Mouse (Mus musculus) layer of hippocampus, postnatal 10 days (tissue): Measurements from ENCODE around the gene Nodal. TPM values are rescaled to one million over a fixed set of nuclear protein-coding genes. Genes with fewer than 3 reads are reported as not detected.

Experiments
- DNase-seq, 2 experiments: peaks; one replicate each; pipeline ENCODE4 v3.0.0; 2021; ENCODE audit warnings: low spot score in 2 of 2
- total RNA-seq, 2 experiments: library from RNA; stranded (reverse); gene quantifications; 2 replicates each; pipeline ENCODE4 v1.2.3; 2021

Nodal gene
- total RNA-seq, 2 experiments from 2014 or later, result not detected

DNA sequence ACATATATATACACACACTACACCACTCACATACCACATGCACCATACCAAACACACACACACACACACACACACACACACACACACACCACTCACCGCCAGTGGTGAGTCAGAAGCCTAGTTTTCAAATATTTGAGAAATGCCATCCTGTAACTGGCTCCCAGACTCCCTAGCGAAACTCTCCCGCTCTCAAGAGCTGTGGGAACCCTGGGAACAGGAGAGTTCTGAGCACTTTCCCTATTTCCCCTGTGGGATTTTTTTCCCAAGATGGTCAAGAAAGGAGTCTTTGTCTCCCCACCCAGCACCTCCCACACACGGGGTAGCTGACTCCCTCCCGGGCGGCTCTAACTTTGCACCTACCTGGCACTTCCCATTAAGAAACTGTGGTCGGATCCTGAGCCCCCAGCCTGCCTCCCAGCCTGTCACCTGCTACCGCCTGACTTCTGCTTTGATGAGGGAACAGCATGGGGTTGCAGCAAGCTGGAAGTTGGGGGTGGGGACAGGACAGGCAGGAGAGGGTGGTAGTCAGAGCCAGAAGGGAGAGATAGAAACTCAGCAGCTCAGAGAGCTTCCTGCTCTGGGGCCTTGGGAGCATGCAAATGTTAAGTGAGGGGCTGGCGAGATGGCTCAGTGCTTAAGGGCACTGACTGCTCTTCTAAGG is 23.2 kb upstream of the Nodal start:
- no peak for DNase-seq

DNA sequence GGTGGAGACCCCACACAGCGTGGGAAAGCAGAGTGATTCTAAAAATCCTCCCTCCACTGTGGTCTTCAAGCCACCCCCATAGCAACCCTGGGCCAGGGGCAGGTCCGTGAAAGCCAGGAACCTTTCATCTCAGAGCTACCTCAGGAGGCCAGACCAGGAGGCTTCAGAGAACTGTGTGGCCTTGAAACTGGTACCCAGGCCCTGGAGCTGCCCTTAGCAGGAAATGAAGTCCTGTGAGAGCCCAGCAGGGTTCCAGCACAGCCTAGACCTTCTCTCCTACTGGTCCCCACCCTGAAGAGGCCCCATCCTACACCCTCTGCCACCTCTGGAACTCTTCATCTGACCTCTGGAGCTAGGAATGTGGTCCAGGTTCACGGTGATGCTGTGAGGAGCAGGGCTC is 19.6 kb upstream of the Nodal start:
- DNase-seq, result no peak

DNA sequence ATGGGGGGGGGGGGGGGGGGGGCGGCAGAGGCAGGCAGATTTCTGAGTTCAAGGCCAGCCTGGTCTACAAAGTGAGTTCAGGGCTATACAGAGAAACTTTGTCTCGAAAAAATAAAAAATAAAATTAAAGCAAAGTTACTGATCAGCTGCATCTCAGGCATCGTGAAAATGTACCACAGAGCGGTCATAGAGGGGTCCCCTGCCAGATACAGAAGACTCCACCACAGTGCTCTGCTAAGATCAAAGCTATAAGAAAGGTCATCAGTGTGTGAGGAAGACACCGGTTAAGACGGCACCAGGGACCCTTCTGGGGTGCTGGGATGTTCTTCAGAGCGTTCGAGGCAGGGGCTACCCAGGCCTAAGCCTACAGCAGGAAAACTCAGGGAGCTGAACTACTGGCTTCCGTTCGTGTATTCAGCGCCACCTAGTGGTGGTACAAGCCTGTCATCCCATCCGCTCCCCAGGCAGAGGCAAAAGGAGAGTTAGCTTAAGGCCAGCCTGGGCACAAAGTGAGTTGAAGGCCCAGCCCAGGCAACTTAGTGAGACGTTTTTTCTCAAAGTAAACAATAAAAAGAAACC is 18.5 kb upstream of the Nodal start:
- peak; percentile 76 to 80 for DNase-seq

DNA sequence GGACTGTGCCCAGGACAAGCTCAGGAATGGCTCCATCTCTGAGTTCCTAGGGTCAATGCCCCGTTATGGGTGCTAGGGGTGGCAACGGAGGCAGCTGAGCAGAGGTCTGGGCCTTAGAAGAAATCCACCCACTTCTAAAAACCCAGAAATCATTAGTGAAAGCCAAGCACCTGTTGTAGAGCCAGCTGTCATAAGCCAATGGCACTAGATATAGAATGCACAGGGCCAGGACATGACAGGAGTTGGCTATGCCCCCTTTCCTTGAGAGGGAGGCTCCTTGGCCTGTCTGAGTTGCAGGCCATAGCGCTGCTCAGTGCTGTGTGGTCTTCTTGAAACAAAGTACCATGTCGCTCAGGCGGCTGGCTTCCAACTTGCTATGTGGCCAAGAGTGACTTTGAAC is 17.4 kb upstream of the Nodal start:
- DNase-seq, result no peak

DNA sequence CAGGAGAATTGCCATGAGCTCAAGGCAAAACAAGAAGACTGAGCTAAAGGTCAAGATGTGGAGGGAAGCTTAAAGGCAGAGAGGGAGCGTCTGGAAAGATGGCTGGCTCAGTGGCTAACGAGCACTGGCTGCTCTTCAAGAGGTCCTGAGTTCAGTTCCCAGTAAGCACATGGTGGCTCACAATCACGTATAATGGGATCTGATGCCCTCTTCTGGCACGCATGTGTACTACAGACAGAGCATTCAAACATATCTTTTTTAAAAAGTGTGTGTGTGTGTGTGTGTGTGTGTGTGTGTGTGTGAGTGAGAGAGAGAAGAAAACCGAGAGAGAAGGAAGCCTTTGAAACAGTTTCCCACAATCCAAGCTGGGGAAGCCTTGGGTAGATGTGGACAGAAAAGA is 15.3 kb upstream of the Nodal start:
- no peak for DNase-seq

DNA sequence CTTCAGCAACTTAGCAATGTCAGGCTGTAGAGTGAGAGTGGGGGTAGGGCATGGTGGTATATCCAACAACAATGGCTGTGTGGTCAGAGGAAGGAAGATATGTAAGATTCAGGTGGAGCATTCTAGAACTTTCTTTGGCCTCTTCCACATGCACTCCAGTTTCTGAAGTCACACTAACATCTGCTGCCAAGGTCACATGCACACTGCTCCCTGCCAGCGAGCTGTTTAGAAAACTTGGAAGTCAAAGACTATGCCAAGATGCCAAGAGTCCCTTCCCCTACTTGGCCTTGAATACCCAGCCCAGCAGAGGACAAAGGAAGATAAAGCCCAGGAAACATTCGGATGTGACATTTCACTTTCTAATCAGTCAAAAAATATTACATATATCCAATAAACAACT is 14.9 kb upstream of the Nodal start:
- DNase-seq, result no peak

DNA sequence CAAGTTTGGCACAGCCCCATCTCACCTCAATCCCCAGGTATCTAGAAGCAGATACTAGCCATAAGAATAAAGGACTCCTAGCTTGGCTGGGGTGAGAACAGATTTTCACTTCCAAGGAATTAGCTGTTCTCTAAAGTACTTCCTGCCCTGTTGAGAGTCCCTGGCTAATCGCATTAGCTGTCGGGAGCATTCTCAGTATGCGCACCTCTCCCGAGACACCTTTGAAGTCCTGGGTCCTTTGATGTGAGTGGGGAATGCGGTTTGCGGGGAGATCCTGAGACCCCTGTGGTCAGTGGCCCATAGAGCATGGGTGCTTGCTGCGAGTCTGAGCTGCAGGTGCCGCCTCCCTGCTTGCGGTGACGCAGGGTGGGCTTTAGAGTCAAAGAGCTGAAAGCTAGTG is 11.8 kb upstream of the Nodal start:
- DNase-seq, result no peak

DNA sequence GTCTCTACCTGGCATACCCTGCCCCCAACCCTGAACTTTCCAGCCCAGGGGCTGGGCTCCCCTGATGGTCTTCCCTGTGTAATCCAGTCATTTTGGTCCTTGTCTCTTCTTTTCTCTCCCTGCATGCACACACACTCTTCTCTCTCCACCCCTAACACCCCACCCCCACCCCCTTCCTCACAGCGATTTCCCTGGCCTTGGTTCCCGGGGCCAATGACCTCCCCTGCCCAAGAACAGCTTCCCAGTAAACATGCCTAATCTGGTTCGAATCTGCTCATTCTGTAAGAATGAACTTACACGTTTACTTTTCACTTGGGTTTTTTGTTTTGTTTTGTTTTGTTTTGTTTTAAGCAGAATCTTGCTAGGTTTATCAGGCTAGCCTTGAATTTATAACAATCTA is 8.0 kb upstream of the Nodal start:
- no peak for DNase-seq

DNA sequence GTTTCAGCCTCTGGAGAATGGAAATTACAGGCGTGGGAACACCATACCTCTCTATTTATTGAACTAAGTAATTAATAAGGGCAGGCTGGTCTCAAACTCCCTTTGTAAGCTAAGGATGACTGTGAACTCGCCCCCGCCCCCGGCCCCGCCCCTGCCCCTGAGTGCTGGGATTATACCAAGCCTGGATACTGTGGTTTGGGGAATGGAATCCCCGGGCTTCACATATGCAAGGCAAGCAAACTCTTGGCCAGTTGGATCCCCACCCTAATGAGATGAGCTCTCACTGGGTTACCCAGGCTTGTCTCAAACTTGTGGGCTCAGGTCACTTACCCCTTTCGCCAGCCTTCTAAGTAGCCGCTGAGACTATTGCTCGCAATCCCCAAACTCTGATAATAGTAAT is 7.6 kb upstream of the Nodal start:
- no peak for DNase-seq

DNA sequence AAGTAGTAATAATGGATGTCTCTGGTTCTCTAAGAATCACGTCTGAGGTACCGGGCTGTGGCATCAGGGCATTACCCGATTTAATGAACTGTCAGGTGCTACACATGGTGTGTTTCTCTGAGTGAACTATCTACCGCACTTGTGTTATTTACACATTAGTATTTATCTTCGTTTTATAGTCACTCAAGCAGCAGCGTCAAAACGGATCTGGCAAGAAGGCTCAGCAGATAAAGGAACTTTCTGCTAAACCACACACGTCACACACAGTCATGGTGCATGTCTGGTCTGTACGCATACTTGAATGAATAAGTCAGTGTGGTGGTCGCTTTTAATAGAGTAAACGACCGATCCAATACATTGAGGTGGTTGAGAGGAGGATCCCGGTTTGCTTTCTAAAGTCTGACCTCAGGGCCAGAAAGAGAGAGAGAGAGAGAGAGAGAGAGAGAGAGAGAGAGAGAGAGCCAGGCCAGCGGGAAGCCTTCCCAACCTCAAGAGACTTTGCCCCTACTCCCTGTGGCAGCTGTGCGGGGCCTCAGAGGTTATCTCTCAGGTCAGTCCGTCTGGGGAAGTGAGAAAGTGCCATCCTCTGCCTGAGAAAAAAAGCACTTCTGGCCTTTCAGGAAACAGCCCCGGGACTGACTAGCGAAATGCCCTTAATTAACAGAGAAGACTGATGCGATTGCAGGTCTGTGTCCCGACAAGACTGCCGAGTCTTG is 4.7 kb upstream of the Nodal start:
- DNase-seq, result no peak

DNA sequence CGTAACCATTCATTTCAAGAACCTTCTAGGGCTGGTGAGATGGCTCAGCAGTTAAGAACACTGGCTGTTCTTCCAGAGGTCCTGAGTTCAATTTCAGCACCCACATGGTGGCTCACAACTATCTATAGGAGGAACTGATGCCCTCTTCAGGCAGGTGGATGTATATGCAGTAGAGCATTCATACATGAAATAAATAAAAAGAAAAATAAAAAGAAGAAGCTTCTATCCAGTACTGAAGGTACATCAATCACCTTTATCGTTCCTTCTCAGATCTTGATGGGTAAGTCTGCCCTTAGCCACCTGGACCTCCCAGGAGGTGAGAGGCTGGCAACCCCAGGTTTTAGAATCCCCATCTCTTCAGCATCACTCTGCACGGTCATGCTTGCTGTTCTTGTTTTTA is 2.5 kb upstream of the Nodal start:
- DNase-seq, result no peak

DNA sequence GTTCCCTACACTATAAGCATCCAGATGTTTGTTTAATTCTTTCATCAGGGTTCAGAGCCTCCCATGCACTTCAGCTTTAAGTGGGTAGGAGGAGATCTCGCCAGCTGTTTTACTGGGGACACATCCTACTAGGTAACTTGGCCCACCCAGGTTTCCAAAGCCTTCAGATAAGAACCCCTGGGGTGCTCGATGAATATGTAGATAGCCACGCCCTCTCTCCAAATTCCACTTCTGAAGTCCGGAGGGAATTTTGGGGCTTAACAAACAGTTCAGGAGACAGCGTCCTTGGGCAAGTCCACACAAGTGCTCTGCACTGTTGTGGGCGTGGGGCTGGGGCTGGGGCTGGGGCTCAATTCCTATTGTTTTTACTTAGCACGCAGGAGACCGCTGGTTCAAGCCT is 1.9 kb upstream of the Nodal start:
- DNase-seq, result no peak

DNA sequence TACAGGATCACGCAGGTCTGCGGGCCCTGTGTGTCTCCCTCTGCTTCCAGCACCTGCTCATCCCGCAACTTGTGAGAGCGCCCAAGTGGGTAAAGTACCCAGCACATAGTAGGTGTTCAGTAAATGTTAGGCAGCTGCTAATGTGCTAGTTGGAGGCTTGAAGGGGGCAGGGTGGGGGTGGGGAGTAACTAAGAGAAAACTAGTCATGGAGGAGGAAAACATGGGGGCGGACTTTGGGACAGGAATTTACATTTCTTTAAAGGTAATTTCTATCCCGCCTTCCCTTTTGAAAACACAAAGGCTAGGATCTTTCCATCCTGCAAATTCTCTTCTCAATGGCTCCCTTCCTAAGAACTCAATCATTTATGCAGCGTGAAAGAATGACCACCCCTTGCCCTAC is 1.2 kb upstream of the Nodal start:
- DNase-seq, result no peak

DNA sequence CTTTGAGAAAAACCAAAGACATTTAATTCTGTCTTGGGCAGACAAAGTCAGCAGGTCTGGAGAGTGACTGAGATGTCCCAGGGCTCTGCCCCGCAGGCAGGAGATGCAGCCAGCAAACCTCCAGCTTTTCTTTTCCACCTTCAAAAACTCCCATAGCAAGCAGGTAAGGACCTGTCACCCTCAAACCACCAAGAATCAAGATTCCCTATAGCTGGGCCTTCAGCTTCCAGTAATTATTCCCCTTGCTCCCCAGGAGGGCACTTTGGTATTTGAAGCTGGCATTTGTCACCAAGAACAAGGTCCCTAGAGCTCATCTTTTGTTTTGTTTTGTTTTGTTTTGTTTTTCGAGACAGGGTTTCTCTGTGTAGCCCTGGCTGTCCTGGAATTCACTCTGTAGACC is 726 bp upstream of the Nodal start:
- no peak for DNase-seq

DNA sequence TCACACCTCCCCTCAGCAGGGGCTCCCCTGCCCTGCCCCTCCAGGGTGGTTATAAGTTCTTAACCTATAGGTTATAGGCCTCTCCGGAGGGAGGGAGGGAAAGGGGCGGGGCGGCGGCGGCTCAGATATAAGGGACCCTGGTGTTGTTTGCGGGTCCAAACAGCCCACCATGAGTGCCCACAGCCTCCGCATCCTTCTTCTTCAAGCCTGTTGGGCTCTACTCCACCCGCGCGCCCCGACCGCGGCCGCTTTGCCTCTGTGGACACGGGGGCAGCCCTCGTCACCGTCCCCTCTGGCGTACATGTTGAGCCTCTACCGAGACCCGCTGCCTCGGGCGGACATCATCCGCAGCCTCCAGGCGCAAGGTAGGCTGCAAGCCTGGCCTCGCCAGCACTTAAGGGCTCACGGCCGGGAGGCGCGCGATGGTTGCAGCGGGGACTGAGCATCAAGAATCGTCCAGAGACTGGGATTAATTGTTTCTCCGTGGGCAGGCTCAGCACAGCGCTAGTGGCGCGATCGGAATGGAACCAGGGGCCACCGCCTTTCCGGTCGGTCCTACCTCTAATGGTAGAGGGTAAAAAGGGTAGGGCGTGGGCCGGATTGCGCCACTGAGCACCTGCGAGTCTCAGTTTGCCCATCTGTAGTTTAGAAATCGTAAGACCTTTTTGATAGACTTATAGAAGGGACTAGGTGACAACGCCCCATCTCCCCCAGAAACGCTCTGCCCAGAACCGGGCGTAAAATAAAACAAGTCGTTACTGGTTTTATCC is 544 bp downstream of the Nodal start:
- no peak for DNase-seq

DNA sequence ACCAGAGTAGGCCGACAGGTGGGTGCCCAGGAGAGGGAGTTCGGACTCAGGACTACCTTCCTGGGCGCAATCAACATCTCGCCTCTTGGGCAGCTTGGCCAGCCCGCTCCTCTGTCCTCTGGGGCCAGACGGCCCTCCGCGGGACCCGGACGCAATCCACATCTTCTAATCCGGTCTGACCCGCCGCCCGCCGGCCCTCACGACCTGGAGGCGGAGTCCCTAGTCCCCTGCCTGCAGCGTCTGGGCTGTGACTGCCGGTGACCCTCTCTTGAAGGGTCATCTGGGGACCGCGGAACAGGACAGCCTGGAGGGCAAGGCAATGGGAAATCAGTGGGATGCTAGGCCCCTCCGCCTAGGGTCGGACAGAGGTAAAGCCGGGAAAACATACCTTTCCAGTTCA is 1.4 kb downstream of the Nodal start:
- no peak for DNase-seq

DNA sequence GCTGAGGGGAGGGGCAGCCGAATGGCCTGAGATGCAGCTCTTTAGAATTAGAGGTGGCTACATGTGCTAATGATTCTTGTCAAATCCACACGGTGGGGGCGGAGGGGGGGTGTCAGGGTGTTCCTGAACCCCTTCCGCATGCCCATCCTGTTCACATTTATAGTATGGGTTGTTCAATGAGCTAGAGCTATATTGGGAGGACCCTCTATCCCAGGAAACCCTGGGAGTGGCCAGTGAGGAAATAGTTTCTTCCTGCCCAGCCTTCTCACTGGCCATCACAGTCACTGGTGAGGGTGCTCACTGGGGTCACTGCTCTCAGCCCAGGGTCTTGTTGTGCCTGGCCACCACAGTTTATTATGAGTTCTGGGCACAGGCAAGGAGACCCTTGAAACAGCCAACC is 2.2 kb downstream of the Nodal start:
- DNase-seq, result no peak

DNA sequence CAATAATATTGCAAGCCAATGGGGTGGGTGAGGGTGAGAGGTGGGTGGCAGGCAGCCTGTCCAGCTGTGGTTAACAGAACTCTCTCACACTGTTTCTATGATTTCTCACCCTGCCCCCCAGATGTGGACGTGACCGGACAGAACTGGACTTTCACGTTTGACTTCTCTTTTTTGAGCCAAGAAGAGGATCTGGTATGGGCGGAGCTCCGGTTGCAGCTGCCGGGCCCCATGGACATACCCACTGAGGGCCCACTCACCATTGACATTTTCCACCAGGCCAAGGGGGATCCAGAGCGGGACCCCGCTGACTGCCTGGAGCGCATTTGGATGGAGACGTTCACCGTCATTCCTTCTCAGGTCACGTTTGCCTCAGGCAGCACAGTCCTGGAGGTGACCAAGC is 5.1 kb downstream of the Nodal start:
- DNase-seq, result no peak

DNA sequence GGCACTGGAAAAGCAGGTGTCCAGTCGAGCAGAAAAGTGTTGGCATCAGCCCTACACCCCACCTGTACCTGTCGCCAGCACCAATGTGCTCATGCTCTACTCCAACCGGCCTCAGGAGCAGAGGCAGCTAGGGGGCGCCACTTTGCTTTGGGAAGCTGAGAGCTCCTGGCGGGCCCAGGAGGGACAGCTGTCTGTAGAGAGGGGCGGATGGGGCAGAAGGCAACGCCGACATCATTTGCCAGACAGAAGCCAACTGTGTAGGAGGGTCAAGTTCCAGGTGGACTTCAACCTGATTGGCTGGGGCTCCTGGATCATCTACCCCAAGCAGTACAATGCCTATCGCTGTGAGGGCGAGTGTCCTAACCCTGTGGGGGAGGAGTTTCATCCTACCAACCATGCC is 5.5 kb downstream of the Nodal start:
- DNase-seq, result peak in 1 of 2 experiments; percentile 44

DNA sequence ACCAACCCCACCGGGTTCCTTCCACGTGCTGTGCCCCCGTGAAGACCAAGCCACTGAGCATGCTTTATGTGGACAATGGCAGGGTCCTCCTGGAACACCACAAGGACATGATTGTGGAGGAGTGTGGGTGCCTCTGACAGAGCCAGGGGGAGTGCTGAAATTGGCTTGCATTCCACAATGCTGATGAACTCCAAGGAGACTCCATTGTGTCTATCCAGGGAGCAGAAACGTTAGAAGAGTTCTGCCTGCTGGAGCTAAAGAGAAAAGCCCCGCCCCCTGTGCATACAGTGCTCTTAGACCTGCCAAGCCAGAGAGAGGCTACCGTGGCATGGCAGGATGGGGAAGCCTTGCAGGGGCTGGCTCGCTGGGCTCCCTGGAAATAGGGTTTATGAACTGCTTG is 6.7 kb downstream of the Nodal start:
- no peak for DNase-seq

DNA sequence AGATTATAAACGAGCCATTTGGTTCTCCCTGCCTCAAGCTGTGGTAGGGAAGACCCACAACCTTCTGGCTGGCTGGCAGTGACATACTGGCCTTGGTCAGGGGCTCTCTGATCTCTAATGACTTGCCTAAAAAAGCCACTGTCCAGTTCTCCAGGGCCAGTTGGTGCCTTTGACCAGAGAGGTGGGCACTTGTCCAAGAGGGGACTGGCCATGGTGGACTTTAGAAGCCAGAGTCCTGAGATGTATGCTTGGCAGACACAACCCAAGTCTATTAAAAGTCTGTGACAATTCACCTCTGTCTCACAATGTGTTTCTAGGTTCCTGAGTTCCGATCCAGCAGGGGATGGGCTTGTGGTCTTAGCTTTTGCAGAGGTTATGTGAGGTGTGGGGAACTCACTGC is 7.3 kb downstream of the Nodal start:
- DNase-seq, result no peak

DNA sequence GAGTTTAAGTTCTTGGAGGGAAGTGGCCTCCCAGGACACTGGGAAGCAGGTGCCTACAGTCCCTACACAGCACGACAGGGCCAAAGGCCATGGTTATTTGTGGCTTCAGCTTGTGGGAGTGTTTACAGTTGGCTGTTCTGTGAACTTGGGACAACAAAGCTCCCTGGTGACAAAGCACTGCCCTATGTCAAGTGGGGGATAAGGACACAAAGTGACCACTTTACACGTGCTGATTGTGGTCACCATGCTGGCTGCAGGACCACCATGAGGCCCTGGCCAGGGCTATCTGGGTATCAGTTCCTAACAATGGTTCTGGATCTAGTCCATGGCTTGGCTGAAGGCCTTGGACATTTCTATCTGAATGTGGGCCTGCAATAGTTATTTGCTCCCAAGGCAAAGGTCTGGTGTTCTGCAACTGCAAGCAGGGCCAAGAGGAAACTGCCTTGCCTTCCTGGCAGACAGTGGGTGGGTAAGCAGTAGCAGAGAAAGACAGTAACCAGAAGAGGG is 8.5 kb downstream of the Nodal start:
- DNase-seq, result no peak
